In the genomic region with DNA sequence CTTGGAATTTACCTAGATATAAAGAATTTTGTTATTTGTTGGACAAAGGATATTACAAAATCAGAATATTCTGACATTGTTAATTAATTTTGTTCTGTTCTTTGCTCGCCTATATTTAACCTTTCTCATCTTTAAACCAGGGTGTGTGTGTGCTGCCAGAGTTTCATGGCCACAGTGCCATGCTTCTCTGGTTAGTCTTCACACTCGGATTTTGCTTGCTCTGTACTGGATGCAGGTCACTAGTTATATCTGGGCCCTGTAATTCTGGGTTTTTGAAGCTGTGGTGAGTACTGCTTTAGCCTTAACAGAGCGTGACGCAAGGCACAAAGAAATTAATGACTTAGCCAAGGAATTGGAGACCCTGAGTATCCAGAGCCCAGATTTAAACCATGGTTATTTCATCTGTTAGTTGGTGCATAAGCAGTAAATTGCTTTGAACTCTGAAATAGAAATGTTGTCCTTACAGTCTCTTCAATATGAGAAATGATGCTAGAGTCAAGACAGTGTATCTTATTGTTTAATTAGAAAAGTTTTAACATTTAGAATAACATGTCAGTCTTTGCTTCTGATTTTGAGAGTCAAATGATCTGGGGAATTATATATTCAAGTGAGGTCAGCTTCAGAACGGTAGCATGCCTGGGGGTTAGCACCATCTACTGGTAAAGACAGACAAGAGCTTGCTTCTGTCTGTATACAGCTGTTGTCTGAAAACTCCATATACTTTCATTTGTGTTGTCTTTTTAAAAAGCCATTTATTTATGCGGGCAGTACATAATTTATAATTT, we compare ENCODE assay signal across 10 mouse cellular contexts. TPM values are rescaled to one million over a fixed set of nuclear protein-coding genes. Genes with fewer than 3 reads are reported as not detected.
DNase-seq lines count a peak whose midpoint lies in the region; ATAC-seq and TF ChIP-seq lines count a peak whose summit lies in the region.
"Had no signal": no experiment of that assay in that cellular context is flagged by ENCODE, and none has a peak within 500 bp of the region (broad histone marks: within the 10 kb centered on the region; RNA-seq: fewer than 3 reads in every experiment).

No protein-coding gene starts in this region.

- no peak for TF ChIP-seq EP300 in liver, embryonic 14.5 days (IDR thresholded peaks at IDR 0.05; ENCODE audit: low read depth)

- DNase-seq in kidney, adult 2 months = peak; percentile 57
- DNase-seq in T-cell, adult 2 months (ENCODE audit: low spot score) = peak; percentile 14
- peak; percentile 74 for DNase-seq in forebrain, embryonic 14.5 days (ENCODE audit: low spot score)
- no peak for DNase-seq in liver, embryonic 14.5 days (ENCODE audit: low read depth in 3 of 3, low spot score in 3 of 3)
- DNase-seq in right cerebral cortex, postnatal 14 days = peak; percentile 24
- DNase-seq in frontal cortex, postnatal 25 days (ENCODE audit: low spot score in 2 of 2) = no peak

- no peaks in the 10 kb centered on the region for H3K36me3 ChIP-seq in kidney, adult 2 months (ENCODE audit: control insufficient read depth, insufficient read depth, low read length)
- no peaks in the 10 kb centered on the region for H3K36me3 ChIP-seq in kidney, embryonic 15.5 days
- H3K36me3 ChIP-seq in forebrain, embryonic 14.5 days (ENCODE audit: control insufficient read depth, insufficient read depth, low read length) = no peaks in the 10 kb centered on the region
- no peaks in the 10 kb centered on the region for H3K36me3 ChIP-seq in liver, embryonic 14.5 days (replicated peaks; ENCODE audit: control insufficient read depth, insufficient read depth, low read depth)
- H3K36me3 ChIP-seq: embryonic facial prominence, embryonic 15.5 days; limb, embryonic 12.5 days had no signal

- peaks cover 6% of the 10 kb centered on the region; the same call in 1 of the 2 replicates for H3K4me1 ChIP-seq in kidney, adult 2 months (ENCODE audit: control insufficient read depth, insufficient read depth, low read length)
- H3K4me1 ChIP-seq in kidney, embryonic 15.5 days = 0 out of 2 replicates have a peak, but pooled peaks cover 4% of the 10 kb centered on the region
- no peaks in the 10 kb centered on the region for H3K4me1 ChIP-seq in forebrain, embryonic 14.5 days (ENCODE audit: control insufficient read depth, insufficient read depth, low read length)
- H3K4me1 ChIP-seq in liver, embryonic 14.5 days (replicated peaks; ENCODE audit: control insufficient read depth in 2 of 2, insufficient read depth in 2 of 2, low read length in 1 of 2) = no peaks in the 10 kb centered on the region
- H3K4me1 ChIP-seq: embryonic facial prominence, embryonic 15.5 days had no signal

- no peak overlapping the region for H3K4me3 ChIP-seq in kidney, adult 2 months (ENCODE audit: insufficient read depth, low read depth, low read length)
- H3K4me3 ChIP-seq in kidney, embryonic 15.5 days (replicated peaks) = no peak overlapping the region
- no peak overlapping the region for H3K4me3 ChIP-seq in forebrain, embryonic 14.5 days (ENCODE audit: low read depth, low read length)
- H3K4me3 ChIP-seq in liver, embryonic 14.5 days (ENCODE audit: insufficient read depth in 1 of 2, low read depth in 2 of 2, low read length in 2 of 2) = no peak overlapping the region
- H3K4me3 ChIP-seq: embryonic facial prominence, embryonic 15.5 days; limb, embryonic 12.5 days had no signal

- H3K4me2 ChIP-seq in kidney, embryonic 15.5 days = no peak overlapping the region
- no peak overlapping the region for H3K4me2 ChIP-seq in forebrain, embryonic 14.5 days (ENCODE audit: low read length)
- no peak overlapping the region for H3K4me2 ChIP-seq in liver, embryonic 14.5 days (ENCODE audit: low read depth)
- H3K4me2 ChIP-seq: embryonic facial prominence, embryonic 15.5 days; limb, embryonic 12.5 days had no signal

- peak; percentile 38 for TF ChIP-seq CTCF in kidney, adult 2 months (conservative IDR thresholded peaks at IDR 0.05; ENCODE audit: insufficient read depth, insufficient read length, low read depth, low read length)
- TF ChIP-seq CTCF in liver, embryonic 14.5 days (IDR thresholded peaks at IDR 0.05; ENCODE audit: low read depth) = peak; percentile 46; the same call in 1 of the 2 replicates

- no peaks in the 10 kb centered on the region for H3K9me3 ChIP-seq in kidney, embryonic 15.5 days (replicated peaks)
- H3K9me3 ChIP-seq in forebrain, embryonic 14.5 days (replicated peaks; ENCODE audit: control insufficient read depth, low read length) = no peaks in the 10 kb centered on the region
- no peaks in the 10 kb centered on the region for H3K9me3 ChIP-seq in liver, embryonic 14.5 days (ENCODE audit: control insufficient read depth, low read length)
- H3K9me3 ChIP-seq: embryonic facial prominence, embryonic 15.5 days; limb, embryonic 12.5 days had no signal

- TF ChIP-seq POLR2A in kidney, adult 2 months (IDR thresholded peaks at IDR 0.05; ENCODE audit: low read depth, low read length) = no peak

- WGBS in kidney, adult 2 months = 48% methylated on average over 6 of the region's 6 CpGs
- 48% methylated on average over 6 of the region's 6 CpGs for WGBS in kidney, embryonic 15.5 days
- WGBS in forebrain, embryonic 14.5 days = 53% methylated on average over 6 of the region's 6 CpGs
- WGBS in liver, embryonic 14.5 days (ENCODE audit: insufficient replicate concordance) = 45% methylated on average over 6 of the region's 6 CpGs

- no peak for ATAC-seq in kidney, embryonic 15.5 days (replicated peaks; ENCODE audit: low FRiP score)
- peak; percentile 94 for ATAC-seq in CD4-positive, CD25-positive, alpha-beta regulatory T cell, adult 4 months
- ATAC-seq in forebrain, embryonic 14.5 days = peak; percentile 60; the same call in 1 of the 2 replicates
- no peak for ATAC-seq in liver, embryonic 14.5 days (ENCODE audit: insufficient read depth)

- no peaks in the 10 kb centered on the region for H3K27me3 ChIP-seq in kidney, adult 2 months (replicated peaks; ENCODE audit: control insufficient read depth, insufficient read depth, low read length)
- no peaks in the 10 kb centered on the region for H3K27me3 ChIP-seq in kidney, embryonic 15.5 days
- H3K27me3 ChIP-seq in forebrain, embryonic 14.5 days (replicated peaks; ENCODE audit: control insufficient read depth, insufficient read depth, low read length) = no peaks in the 10 kb centered on the region
- no peaks in the 10 kb centered on the region for H3K27me3 ChIP-seq in liver, embryonic 14.5 days (ENCODE audit: control insufficient read depth, insufficient read depth, low read length)
- H3K27me3 ChIP-seq: embryonic facial prominence, embryonic 15.5 days; limb, embryonic 12.5 days had no signal

- H3K9ac ChIP-seq in kidney, embryonic 15.5 days = no peak overlapping the region
- no peak overlapping the region for H3K9ac ChIP-seq in forebrain, embryonic 14.5 days (ENCODE audit: low read length)
- no peak overlapping the region for H3K9ac ChIP-seq in liver, embryonic 14.5 days (replicated peaks)
- H3K9ac ChIP-seq: embryonic facial prominence, embryonic 15.5 days; limb, embryonic 12.5 days had no signal

- no peak overlapping the region for H3K27ac ChIP-seq in kidney, adult 2 months (ENCODE audit: insufficient read depth, low read depth, low read length)
- H3K27ac ChIP-seq in kidney, embryonic 15.5 days = no peak overlapping the region
- H3K27ac ChIP-seq in forebrain, embryonic 14.5 days (ENCODE audit: low read depth, low read length) = no peak overlapping the region
- H3K27ac ChIP-seq in liver, embryonic 14.5 days = no peak overlapping the region
- H3K27ac ChIP-seq: embryonic facial prominence, embryonic 15.5 days; limb, embryonic 12.5 days had no signal

RNA-seq across cellular contexts. Expression of a gene that starts 19.2 kb away (rescaled TPM):
- 10.8 and 12.5 TPM in 2 replicates for polyA plus RNA-seq in kidney, adult 2 months (2012; rRNA removed)
- 7.1 and 8.0 TPM in 2 replicates for polyA plus RNA-seq in kidney, embryonic 15.5 days (2015; fragmentation: Nextera tagmentation; extraction: Ambion mirVana)
- polyA plus RNA-seq in CD4-positive, CD25-positive, alpha-beta regulatory T cell, adult 4 months (2017; shearing (Covaris generic)) = 10 to 100 TPM; 15.0 to 17.3 TPM
- polyA plus RNA-seq in forebrain, embryonic 14.5 days (2014; fragmentation: Nextera tagmentation; extraction: Ambion mirVana) = 6.9 and 7.0 TPM in 2 replicates
- 1.5 and 2.1 TPM in 2 replicates for polyA plus RNA-seq in liver, embryonic 14.5 days (2012; rRNA removed)
- 3.8 TPM in 2 replicates for polyA plus RNA-seq in liver, embryonic 14.5 days (2014; fragmentation: Nextera tagmentation; extraction: Ambion mirVana)

Comparison
In these comparisons a context has a peak if more than half of its experiments do, and no peak if none do; other contexts are left out.
1. DNase-seq: peak in kidney, adult 2 months (single experiment), T-cell, adult 2 months (single experiment), forebrain, embryonic 14.5 days (single experiment) and right cerebral cortex, postnatal 14 days (single experiment); none in liver, embryonic 14.5 days (0 of 3) and frontal cortex, postnatal 25 days (0 of 2).
2. ATAC-seq: peak in CD4-positive, CD25-positive, alpha-beta regulatory T cell, adult 4 months (single experiment) and forebrain, embryonic 14.5 days (single experiment); none in kidney, embryonic 15.5 days (single experiment) and liver, embryonic 14.5 days (single experiment).